15 mouse cellular contexts compared by ENCODE assay signal in the genomic region with DNA sequence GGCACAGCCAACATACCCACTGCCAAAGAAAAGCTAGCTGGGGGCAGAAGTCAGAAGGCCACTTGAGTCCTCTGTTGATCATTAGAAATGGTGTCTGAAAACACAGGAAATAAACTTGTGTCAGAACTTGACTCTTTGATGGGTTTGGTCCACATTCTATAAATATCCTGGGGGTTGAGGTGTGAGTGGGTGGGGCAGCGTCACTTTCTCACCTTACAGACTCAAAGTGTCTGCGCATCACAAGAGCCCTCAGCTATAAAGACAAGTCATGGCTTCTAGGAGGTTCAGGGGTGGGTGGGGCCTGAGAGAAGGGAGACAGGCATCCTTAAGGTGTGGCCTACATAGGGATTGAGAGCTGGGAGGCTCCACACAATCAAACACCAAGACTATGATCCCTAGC. TPM values are rescaled to one million over a fixed set of nuclear protein-coding genes. Genes with fewer than 3 reads are reported as not detected.
"Had no signal": no experiment of that assay in that cellular context is flagged by ENCODE, and none has a peak within 500 bp of the region (broad histone marks: within the 10 kb centered on the region; RNA-seq: fewer than 3 reads in every experiment).

No protein-coding gene starts in this region.

- H3K4me3 ChIP-seq: limb, embryonic 12.5 days; liver, embryonic 13.5 days; midbrain, embryonic 13.5 days; neural tube, embryonic 12.5 days had no signal

- H3K36me3 ChIP-seq: limb, embryonic 12.5 days; liver, embryonic 13.5 days; midbrain, embryonic 13.5 days; neural tube, embryonic 12.5 days had no signal

- H3K9me3 ChIP-seq: limb, embryonic 12.5 days; liver, embryonic 13.5 days; midbrain, embryonic 13.5 days; neural tube, embryonic 12.5 days had no signal

- DNase-seq: kidney, adult 11 months; kidney, postnatal 10 days; layer of hippocampus, postnatal 36 days; liver; liver, embryonic 13.5 days; lung, adult 18-20 months; retina, postnatal 1 day; thymus, postnatal 4 days had no signal

- H3K27ac ChIP-seq: limb, embryonic 12.5 days; liver, embryonic 13.5 days; midbrain, embryonic 13.5 days; neural tube, embryonic 12.5 days; stomach, postnatal 0 days had no signal

- H3K4me1 ChIP-seq: limb, embryonic 12.5 days; liver, embryonic 13.5 days; midbrain, embryonic 13.5 days; neural tube, embryonic 12.5 days had no signal

- H3K27me3 ChIP-seq: limb, embryonic 12.5 days; liver, embryonic 13.5 days; midbrain, embryonic 13.5 days; neural tube, embryonic 12.5 days had no signal

- H3K4me2 ChIP-seq: limb, embryonic 12.5 days; liver, embryonic 13.5 days; midbrain, embryonic 13.5 days; neural tube, embryonic 12.5 days had no signal

- H3K9ac ChIP-seq: limb, embryonic 12.5 days; liver, embryonic 13.5 days; midbrain, embryonic 13.5 days; neural tube, embryonic 12.5 days had no signal

- ATAC-seq: midbrain, embryonic 13.5 days had no signal

RNA-seq across cellular contexts. Expression of gene Scimp, which starts 22.0 kb away (rescaled TPM):
- total RNA-seq: layer of hippocampus, postnatal 36 days; left cerebral cortex, postnatal 25 days; midbrain, postnatal 0 days had no signal
- polyA plus RNA-seq: kidney, embryonic 14.5 days; limb, embryonic 12.5 days; midbrain, postnatal 0 days; neural tube, embryonic 12.5 days had no signal
